Mouse (Mus musculus) frontal cortex, postnatal 36 days (tissue): ENCODE measurements around the gene Ccdc127.

Experiments
- DNase-seq, 2 experiments: peaks; one replicate each; pipeline ENCODE4 v3.0.0; 2022; ENCODE audit warnings: low spot score in 2 of 2

Ccdc127 gene

GRCm38 (mm10) chr13:74349566-74350434 lies at the start of gene Ccdc127, which contains the start of gene Sdha:
Ccdc127 (plus strand) TSS chr13:74350309.
Sdha (minus strand) TSS chr13:74350280.
- peak; percentile 96 for DNase-seq

GRCm38 (mm10) chr13:74300925-74301606 lies 49.0 kb upstream of the Ccdc127 start:
- peak; percentile 69 to 85 for DNase-seq

- DNase-seq: no peak
Observed at GRCm38 (mm10) chr13:74301607-74301984, 48.5 kb upstream of the Ccdc127 start.

- DNase-seq: no peak
Observed at GRCm38 (mm10) chr13:74302050-74303037, 47.8 kb upstream of the Ccdc127 start.

GRCm38 (mm10) chr13:74305380-74305779 lies 44.7 kb upstream of the Ccdc127 start:
- DNase-seq: no peak

GRCm38 (mm10) chr13:74305780-74306179 lies 44.3 kb upstream of the Ccdc127 start:
- DNase-seq: no peak

GRCm38 (mm10) chr13:74314616-74315015 lies 35.5 kb upstream of the Ccdc127 start:
- no peak for DNase-seq

GRCm38 (mm10) chr13:74316386-74316785 lies 33.7 kb upstream of the Ccdc127 start:
- no peak for DNase-seq

GRCm38 (mm10) chr13:74316789-74317169 lies 33.3 kb upstream of the Ccdc127 start:
- no peak for DNase-seq

GRCm38 (mm10) chr13:74317170-74317849 lies 32.8 kb upstream of the Ccdc127 start, which contains the start of gene Pdcd6:
Pdcd6 (minus strand) TSS chr13:74317580.
- peak; percentile 89 to 95 for DNase-seq

- DNase-seq: no peak
Observed at GRCm38 (mm10) chr13:74329321-74329720, 20.8 kb upstream of the Ccdc127 start.

- no peak for DNase-seq
Observed at GRCm38 (mm10) chr13:74341036-74341435, 9.1 kb upstream of the Ccdc127 start.

- no peak for DNase-seq
Observed at GRCm38 (mm10) chr13:74350435-74350906, 362 bp downstream of the Ccdc127 start.

- DNase-seq: peak in 1 of 2 experiments; percentile 23
Observed at GRCm38 (mm10) chr13:74356491-74356890, 6.4 kb downstream of the Ccdc127 start.

GRCm38 (mm10) chr13:74362218-74362617 lies 12.1 kb downstream of the Ccdc127 start:
- DNase-seq: no peak

GRCm38 (mm10) chr13:74363176-74363858 lies 13.2 kb downstream of the Ccdc127 start:
- no peak for DNase-seq

- DNase-seq: no peak
Observed at GRCm38 (mm10) chr13:74363859-74364235, 13.7 kb downstream of the Ccdc127 start, which contains the start of gene Lrrc14b. Lrrc14b (minus strand) TSS chr13:74364005.

- no peak for DNase-seq
Observed at GRCm38 (mm10) chr13:74381533-74382276, 31.6 kb downstream of the Ccdc127 start.

GRCm38 (mm10) chr13:74382289-74382688 lies 32.2 kb downstream of the Ccdc127 start:
- DNase-seq: no peak
